Mouse (Mus musculus) neural tube, embryonic 15.5 days (tissue): Measurements from ENCODE around the gene Fam114a1. TPM values are rescaled to one million over a fixed set of nuclear protein-coding genes. Genes with fewer than 3 reads are reported as not detected.
A peak's percentile ranks its signal among the peaks of the same experiment; 100 is the strongest.

ENCODE experiments used
- ATAC-seq: fragments of 200-750 bp; cut with Nextera tagmentation; 2 replicates; pipeline ENCODE4 v1.8.0; 2017; ENCODE audit warnings: mild to moderate bottlenecking, moderate TSS enrichment, moderate library complexity; ENCODE audit not compliant: low FRiP score
- H3K27ac ChIP-seq: fragments of 300-500 bp; sonication (generic); replicated peaks from 2 replicates; pipeline ENCODE4 v1.5.1; 2015; ENCODE audit warnings: mild to moderate bottlenecking, inconsistent platforms
- H3K27me3 ChIP-seq: fragments of 300-500 bp; sonication (generic); replicated peaks from 2 replicates; pipeline ENCODE4 v1.6.1; 2015; ENCODE audit warnings: inconsistent platforms
- H3K36me3 ChIP-seq: fragments of 300-500 bp; sonication (generic); 2 replicates; pipeline ENCODE4 v1.6.1; 2015; ENCODE audit warnings: inconsistent platforms
- H3K4me1 ChIP-seq: fragments of 300-500 bp; sonication (generic); 2 replicates; pipeline ENCODE4 v1.6.1; 2015; ENCODE audit warnings: inconsistent platforms
- H3K4me2 ChIP-seq: fragments of 300-500 bp; sonication (generic); 2 replicates; pipeline ENCODE4 v1.6.1; 2015; ENCODE audit warnings: inconsistent platforms, mild to moderate bottlenecking, moderate library complexity
- H3K4me3 ChIP-seq: fragments of 300-500 bp; sonication (generic); replicated peaks from 2 replicates; pipeline ENCODE4 v1.5.1; 2015; ENCODE audit warnings: mild to moderate bottlenecking, inconsistent platforms
- H3K9ac ChIP-seq: fragments of 300-500 bp; sonication (generic); replicated peaks from 2 replicates; pipeline ENCODE4 v1.6.1; 2015; ENCODE audit warnings: mild to moderate bottlenecking, inconsistent platforms
- H3K9me3 ChIP-seq: fragments of 300-500 bp; sonication (generic); replicated peaks from 2 replicates; pipeline ENCODE4 v1.6.1; 2016; ENCODE audit warnings: inconsistent platforms
- WGBS: fragments of 180-500 bp; shearing (Covaris S2); methylation state at CpG from one replicate; pipeline ENCODE4 v1.1.7; 2015; ENCODE audit warnings: mixed read lengths; 5-methylcytosine and 5-hydroxymethylcytosine counted together
- polyA plus RNA-seq: library from polyadenylated mRNA; unstranded; fragments of >200 nt; fragmentation: Nextera tagmentation; extraction: Ambion mirVana; gene quantifications from 2 replicates; pipeline ENCODE4 v1.2.1, GENCODE M21; 2015

The Fam114a1 gene
- polyA plus RNA-seq, 1 experiment from 2014 or later: 10.9 TPM

DNA sequence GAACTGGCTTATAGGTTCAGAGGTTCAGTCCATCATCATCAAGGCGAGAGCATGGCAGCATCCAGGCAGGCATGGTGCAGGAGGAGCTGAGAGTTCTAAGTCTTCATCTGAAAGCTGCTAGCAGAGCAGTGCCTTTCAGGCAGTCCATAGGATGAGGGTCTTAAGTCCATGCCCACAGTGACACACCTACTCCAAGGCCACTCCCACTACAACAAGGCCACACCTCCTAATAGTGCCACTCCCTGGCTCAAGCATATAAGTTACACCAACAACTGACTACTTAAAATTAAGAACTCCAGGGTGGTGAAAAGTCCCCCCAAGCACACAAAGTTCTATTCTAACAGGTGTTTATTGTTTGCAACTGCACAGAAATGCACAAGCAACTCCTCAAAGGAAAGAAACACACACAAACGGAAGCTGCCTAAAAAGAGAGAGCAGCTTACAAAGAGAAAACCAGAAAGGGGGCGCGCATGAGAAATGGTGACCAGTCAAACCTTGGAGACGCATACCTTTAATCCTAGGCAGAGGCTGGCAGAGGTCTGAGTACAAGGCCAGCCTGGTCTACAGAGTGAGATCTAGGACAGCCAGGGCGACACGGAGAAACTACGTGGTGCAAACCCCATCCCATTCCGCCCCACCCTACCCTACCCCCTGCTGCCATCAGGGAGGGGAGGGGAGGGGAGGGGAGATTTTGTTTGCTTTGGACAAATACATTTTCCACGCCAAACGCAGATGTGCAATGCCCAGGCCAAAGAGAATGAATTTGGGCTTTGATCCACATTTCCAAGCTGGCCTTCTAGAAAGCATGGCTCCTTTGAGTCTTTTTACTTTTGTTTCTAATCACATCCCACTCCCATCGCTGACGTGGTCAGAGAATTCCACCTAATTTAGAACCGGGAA, 660 bp upstream of the Fam114a1 start:
- ATAC-seq: peak; percentile 61; the same call in 1 of the 2 replicates
- H3K27me3 ChIP-seq: peaks cover 18% of the 10 kb centered on the region

DNA sequence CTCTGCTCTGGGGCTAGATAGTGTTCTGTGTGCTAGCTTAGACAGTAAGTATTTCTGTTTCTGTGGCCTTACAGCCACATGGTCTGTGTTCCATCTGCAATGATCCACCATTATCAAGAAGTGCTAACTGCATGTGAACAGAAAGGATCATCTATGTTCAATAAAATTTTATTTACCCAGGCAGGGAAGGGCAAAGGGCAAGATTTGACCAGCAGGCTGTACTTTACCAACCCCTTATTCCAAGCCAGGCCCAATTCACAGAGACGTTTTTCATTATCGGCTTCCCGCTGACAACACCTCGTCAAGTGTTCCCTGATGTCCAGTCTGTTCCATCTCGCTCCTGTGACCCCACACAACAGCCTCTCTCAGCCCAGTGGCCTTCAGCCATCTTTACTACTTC, 5.2 kb downstream of the Fam114a1 start:
- no peak for ATAC-seq

More for the DNA sequence above, 660 bp upstream of the Fam114a1 start:
- no peaks in the 10 kb centered on the region for H3K36me3 ChIP-seq
- peak overlapping the region; percentile 53 for H3K9ac ChIP-seq
- peak overlapping the region; percentile 57 for H3K4me3 ChIP-seq
- 10% methylated on average over 14 of the region's 14 CpGs for WGBS
- H3K4me1 ChIP-seq: peaks cover 15% of the 10 kb centered on the region
- peak overlapping the region; percentile 48; the same call in 1 of the 2 replicates for H3K27ac ChIP-seq
- H3K9me3 ChIP-seq: no peaks in the 10 kb centered on the region
- peak overlapping the region; percentile 98 for H3K4me2 ChIP-seq

DNA sequence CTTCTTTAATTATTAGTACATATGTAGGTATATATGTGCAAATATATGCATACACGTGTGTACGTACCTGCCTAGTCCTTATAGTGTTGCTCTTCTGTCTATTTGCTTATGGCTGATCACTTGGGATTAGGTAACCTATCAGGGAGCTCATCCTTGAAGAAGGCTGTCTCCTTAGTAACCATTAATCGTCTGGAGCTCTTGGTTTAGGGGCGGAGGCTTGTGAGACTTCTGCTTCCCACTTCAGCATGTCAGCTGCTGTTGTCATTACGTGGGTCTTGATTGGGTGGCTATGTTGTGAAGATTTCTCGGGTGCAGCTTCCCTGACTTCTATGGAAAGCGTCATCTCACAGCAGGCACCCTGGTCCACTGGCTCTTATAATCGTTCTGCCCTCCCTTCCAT, 7.3 kb downstream of the Fam114a1 start:
- no peaks in the 10 kb centered on the region for H3K36me3 ChIP-seq
- H3K4me1 ChIP-seq: no peaks in the 10 kb centered on the region
- no peak overlapping the region for H3K4me2 ChIP-seq
- H3K27me3 ChIP-seq: no peaks in the 10 kb centered on the region
- H3K27ac ChIP-seq: no peak overlapping the region
- ATAC-seq: no peak
- no peak overlapping the region for H3K4me3 ChIP-seq
- no peaks in the 10 kb centered on the region for H3K9me3 ChIP-seq
- 67% methylated on average over 8 of the region's 8 CpGs for WGBS
- no peak overlapping the region for H3K9ac ChIP-seq

More for the DNA sequence above, 5.2 kb downstream of the Fam114a1 start:
- Histone ChIP-seq H3K4me1 (peaks cover 6% of the 10 kb centered on the region; the same call in 1 of the 2 replicates), H3K36me3 (no peaks in the 10 kb centered on the region), H3K27ac (no peak overlapping the region), H3K9ac (no peak overlapping the region), H3K4me2 (no peak overlapping the region), H3K9me3 (no peaks in the 10 kb centered on the region), H3K4me3 (no peak overlapping the region), H3K27me3 (peaks cover 8% of the 10 kb centered on the region)
- WGBS: 69% methylated on average over 5 of the region's 5 CpGs

- Histone ChIP-seq H3K9ac (no peak overlapping the region), H3K27me3 (no peaks in the 10 kb centered on the region), H3K36me3 (no peaks in the 10 kb centered on the region), H3K9me3 (no peaks in the 10 kb centered on the region), H3K4me1 (peaks cover 5% of the 10 kb centered on the region; the same call in 1 of the 2 replicates), H3K4me2 (no peak overlapping the region), H3K27ac (no peak overlapping the region), H3K4me3 (no peak overlapping the region)
- ATAC-seq: no peak
- 81% methylated on average over 7 of the region's 7 CpGs for WGBS
Measured at GRCm38 (mm10) chr5:64985971-64986370, 16.1 kb downstream of the Fam114a1 start.

DNA sequence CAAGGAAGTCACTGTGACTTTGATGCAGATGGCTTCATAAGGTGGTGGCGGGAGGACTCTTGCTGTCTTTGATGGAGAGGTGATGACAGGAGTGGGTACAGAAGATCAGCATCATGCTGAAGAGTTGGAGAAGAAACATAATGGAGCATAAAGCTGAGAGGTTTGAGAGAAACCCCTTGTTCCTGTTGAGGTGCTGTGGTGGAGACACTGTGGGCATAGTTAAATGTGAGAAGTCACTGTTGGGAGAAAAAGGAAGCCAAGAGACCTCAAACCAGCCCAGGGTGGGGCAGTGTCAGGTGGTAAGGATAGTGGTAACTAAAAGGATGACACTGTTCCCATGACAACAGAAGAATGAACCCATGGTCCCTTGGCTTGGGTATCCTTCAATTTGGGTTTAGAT, 20.1 kb downstream of the Fam114a1 start:
- no peak overlapping the region for H3K4me3 ChIP-seq
- 94% methylated on average over 1 of the region's 1 CpGs for WGBS

GRCm38 (mm10) chr5:64992540-64992939, 22.7 kb downstream of the Fam114a1 start:
- H3K9me3 ChIP-seq: no peaks in the 10 kb centered on the region
- H3K27me3 ChIP-seq: no peaks in the 10 kb centered on the region
- no peak overlapping the region for H3K9ac ChIP-seq
- H3K27ac ChIP-seq: no peak overlapping the region
- H3K4me2 ChIP-seq: no peak overlapping the region
- no peaks in the 10 kb centered on the region for H3K36me3 ChIP-seq
- H3K4me3 ChIP-seq: no peak overlapping the region
- H3K4me1 ChIP-seq: peaks cover 5% of the 10 kb centered on the region; the same call in 1 of the 2 replicates
- ATAC-seq: no peak
- WGBS: 57% methylated on average over 8 of the region's 8 CpGs

More for the DNA sequence above, 20.1 kb downstream of the Fam114a1 start:
- Histone ChIP-seq H3K4me2 (no peak overlapping the region), H3K36me3 (no peaks in the 10 kb centered on the region), H3K27me3 (no peaks in the 10 kb centered on the region), H3K9me3 (no peaks in the 10 kb centered on the region), H3K9ac (no peak overlapping the region), H3K4me1 (peaks cover 5% of the 10 kb centered on the region; the same call in 1 of the 2 replicates), H3K27ac (no peak overlapping the region)
- no peak for ATAC-seq

DNA sequence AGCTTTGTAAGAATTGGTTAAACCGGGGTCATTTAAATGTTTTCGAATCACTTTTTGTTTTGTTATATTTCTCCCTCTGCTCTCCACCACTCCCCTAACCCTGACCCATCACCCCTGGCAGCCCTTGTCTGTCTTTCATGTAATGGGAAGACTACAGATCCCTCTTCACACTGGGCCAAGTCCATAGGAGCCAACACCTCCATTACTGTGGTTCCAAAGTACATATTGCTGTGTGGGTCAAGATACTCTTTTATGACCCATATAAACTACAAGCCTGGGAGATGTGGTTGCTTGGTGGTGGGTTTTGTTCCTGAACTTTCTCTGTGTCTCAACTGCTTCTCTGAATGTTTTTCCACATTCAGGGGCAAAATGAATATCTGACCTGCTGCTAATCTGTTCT, 25.5 kb downstream of the Fam114a1 start:
- no peaks in the 10 kb centered on the region for H3K27me3 ChIP-seq
- 96% methylated on average over 2 of the region's 2 CpGs for whole genome bisulfite sequencing
- no peak overlapping the region for H3K27ac ChIP-seq
- no peak overlapping the region for H3K9ac ChIP-seq
- H3K36me3 ChIP-seq: no peaks in the 10 kb centered on the region
- no peaks in the 10 kb centered on the region for H3K9me3 ChIP-seq
- ATAC-seq: no peak
- H3K4me3 ChIP-seq: no peak overlapping the region
- no peaks in the 10 kb centered on the region for H3K4me1 ChIP-seq
- H3K4me2 ChIP-seq: no peak overlapping the region

DNA sequence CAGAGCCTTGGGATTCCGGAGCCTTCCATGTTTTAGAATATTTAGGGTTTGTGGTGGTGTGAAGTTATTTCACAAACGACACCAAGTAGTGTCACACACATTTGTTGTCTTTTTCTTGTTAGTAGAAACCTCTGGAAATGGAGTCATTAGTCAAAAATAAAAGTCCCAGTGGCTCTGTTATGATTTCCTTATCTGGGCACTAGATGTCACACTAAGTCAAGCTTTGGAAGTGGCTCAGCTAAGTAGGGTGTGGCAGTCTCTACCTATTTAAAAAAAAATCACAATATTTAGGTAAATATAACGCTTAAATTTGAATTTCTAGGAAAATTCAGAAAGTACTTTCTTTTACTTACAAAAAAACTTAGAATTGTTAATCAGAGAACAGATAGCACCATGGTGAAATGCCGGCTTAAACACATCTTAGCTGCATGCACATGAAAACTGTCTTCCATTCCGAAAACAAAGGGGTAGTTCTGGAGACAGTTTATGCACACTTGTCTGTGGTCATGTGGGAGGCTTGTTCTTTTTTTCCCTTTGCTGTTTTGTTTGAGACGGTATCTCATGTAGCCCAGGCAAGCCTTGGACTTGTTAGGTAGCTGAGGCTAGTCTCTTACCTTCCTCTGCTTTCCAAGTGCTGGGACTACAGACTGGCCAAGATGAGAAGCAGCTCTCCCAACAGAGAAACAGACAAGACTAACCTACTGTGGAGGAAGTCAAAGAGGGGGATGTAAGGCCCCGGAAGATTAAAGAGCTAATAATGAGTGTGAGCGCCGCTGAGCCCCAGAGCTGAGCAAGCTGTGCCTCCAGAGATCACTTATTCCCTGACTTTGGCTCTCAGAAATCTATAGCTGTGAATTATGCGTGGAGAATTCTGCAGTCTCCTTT, 33.3 kb downstream of the Fam114a1 start:
- WGBS: 43% methylated on average over 10 of the region's 10 CpGs
- Histone ChIP-seq H3K27me3 (no peaks in the 10 kb centered on the region), H3K36me3 (no peaks in the 10 kb centered on the region), H3K4me2 (no peak overlapping the region), H3K4me3 (no peak overlapping the region), H3K4me1 (peaks cover 12% of the 10 kb centered on the region), H3K27ac (peak overlapping the region; percentile 75), H3K9me3 (no peaks in the 10 kb centered on the region), H3K9ac (no peak overlapping the region)
- ATAC-seq: peak; percentile 82

- Histone ChIP-seq H3K36me3 (no peaks in the 10 kb centered on the region), H3K9me3 (no peaks in the 10 kb centered on the region), H3K27me3 (no peaks in the 10 kb centered on the region), H3K9ac (no peak overlapping the region), H3K4me3 (no peak overlapping the region), H3K27ac (no peak overlapping the region), H3K4me2 (no peak overlapping the region), H3K4me1 (peaks cover 12% of the 10 kb centered on the region)
- WGBS: 53% methylated on average over 7 of the region's 7 CpGs
- ATAC-seq: peak; percentile 42; the same call in 1 of the 2 replicates
Measured at GRCm38 (mm10) chr5:65003946-65004535, 34.2 kb downstream of the Fam114a1 start.

DNA sequence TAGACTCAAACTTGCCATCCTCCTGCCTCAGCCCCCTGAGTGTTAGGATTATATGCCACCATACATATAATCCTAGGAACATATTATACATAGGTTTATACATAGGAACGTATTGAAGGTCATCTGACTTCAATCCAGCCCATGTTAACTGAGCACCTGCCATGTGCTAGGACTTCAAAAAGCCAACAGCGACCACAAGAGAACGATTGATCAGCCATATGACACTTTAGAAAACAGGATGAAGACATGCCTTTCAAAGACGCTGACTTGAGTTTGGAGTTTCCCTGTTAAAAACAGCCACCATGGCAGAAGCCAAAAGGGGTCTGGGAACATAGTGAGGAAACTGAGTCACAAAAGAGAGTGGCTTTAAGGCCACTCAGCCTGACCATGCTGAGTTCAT, 35.4 kb downstream of the Fam114a1 start:
- no peaks in the 10 kb centered on the region for H3K36me3 ChIP-seq
- no peak overlapping the region for H3K4me3 ChIP-seq
- H3K9ac ChIP-seq: no peak overlapping the region
- no peak overlapping the region for H3K27ac ChIP-seq
- no peaks in the 10 kb centered on the region for H3K27me3 ChIP-seq
- no peaks in the 10 kb centered on the region for H3K9me3 ChIP-seq
- peaks cover 12% of the 10 kb centered on the region for H3K4me1 ChIP-seq
- 93% methylated on average over 4 of the region's 4 CpGs for WGBS
- no peak for ATAC-seq
- no peak overlapping the region for H3K4me2 ChIP-seq

DNA sequence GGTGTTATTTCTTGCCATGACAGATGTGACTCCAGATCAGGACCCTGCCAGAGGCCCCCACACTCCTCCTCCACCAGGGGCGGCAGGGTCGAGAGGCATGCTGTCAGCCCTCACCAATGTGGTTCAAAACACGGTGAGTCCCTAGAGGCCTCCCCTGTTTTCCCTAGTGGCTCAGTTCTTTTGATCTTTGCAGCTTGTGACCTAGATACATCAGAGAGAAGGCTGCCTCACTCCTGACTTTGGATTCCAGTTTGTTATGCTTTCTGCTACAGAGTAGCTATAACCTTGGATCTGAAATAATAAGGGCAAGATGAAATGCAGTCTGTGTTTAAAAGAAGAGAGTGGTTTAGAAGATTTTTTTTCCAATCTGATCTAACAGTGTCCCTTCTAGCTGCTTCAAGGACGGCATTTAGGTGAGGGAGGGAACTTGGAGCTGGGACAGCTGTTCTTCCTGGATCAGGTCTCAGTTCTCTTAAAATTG, 36.2 kb downstream of the Fam114a1 start:
- Histone ChIP-seq H3K36me3 (no peaks in the 10 kb centered on the region), H3K4me1 (peaks cover 12% of the 10 kb centered on the region), H3K4me3 (no peak overlapping the region), H3K4me2 (no peak overlapping the region), H3K27me3 (no peaks in the 10 kb centered on the region), H3K9ac (no peak overlapping the region), H3K9me3 (no peaks in the 10 kb centered on the region), H3K27ac (no peak overlapping the region; the same call in 1 of the 2 replicates)
- 39% methylated on average over 4 of the region's 4 CpGs for WGBS
- ATAC-seq: no peak
